Mouse (Mus musculus) megakaryocyte, embryonic 14.5 days (primary cell): ENCODE results near the gene Ppp1r3d. TPM values are rescaled to one million over a fixed set of nuclear protein-coding genes. Genes with fewer than 3 reads are reported as not detected.

Source experiments
- H3K27me3 ChIP-seq: replicated peaks from 2 replicates; pipeline ENCODE3; 2012; ENCODE audit warnings: inconsistent platforms
- H3K36me3 ChIP-seq: replicated peaks from 2 replicates; pipeline ENCODE3; 2012; ENCODE audit warnings: low read length, inconsistent platforms, mixed read lengths
- H3K4me1 ChIP-seq: 2 replicates; pipeline ENCODE4 v1.6.1; 2012; ENCODE audit warnings: inconsistent platforms
- H3K4me3 ChIP-seq: replicated peaks from 2 replicates; pipeline ENCODE3; 2012; ENCODE audit warnings: moderate library complexity, mild to moderate bottlenecking, inconsistent platforms
- H3K9me3 ChIP-seq: 2 replicates; pipeline ENCODE4 v1.6.1; 2012; ENCODE audit warnings: inconsistent platforms
- FLI1 ChIP-seq: IDR thresholded peaks from 2 replicates; pipeline ENCODE4 v1.6.1; 2012; ENCODE audit warnings: low read length, inconsistent platforms, mixed read lengths
- GATA1 ChIP-seq: IDR thresholded peaks from 3 replicates; pipeline ENCODE4 v1.6.1; 2012; ENCODE audit warnings: mixed read lengths, low read length, inconsistent platforms, borderline replicate concordance
- polyA plus RNA-seq: library from polyadenylated mRNA; stranded (reverse); fragments of >175 nt; gene quantifications from 2 replicates; pipeline ENCODE4 v1.2.3, GENCODE M21; 2012; ENCODE audit warnings: low replicate concordance; ENCODE audit not compliant: insufficient read depth

Gene Ppp1r3d
- polyA plus RNA-seq, 1 experiment, result 8.0 TPM

DNA sequence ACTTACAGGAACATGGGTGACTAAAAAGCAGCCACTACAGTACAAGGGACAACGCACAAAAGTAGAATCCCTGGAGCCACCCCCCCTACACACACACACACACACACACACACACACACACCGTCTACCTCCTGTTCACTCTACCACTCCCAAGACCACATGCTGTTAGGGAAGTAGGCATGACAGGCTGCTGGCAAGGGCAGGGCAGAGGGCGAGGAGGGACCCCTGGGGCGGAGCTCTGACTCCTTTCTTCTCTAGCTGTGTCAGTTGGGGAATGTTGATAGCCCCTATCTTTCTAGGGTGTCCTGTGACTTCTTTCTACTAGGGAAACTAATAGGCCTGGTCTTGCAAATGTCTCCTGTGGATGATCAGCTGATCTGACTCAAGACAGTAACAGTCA lies 2.7 kb upstream of the Ppp1r3d start:
- Histone ChIP-seq H3K4me1 (peaks cover 89% of the 10 kb centered on the region), H3K27me3 (peaks cover 9% of the 10 kb centered on the region), H3K36me3 (peaks cover 49% of the 10 kb centered on the region), H3K9me3 (no peaks in the 10 kb centered on the region), H3K4me3 (peak overlapping the region; percentile 87)
- TF ChIP-seq GATA1 (no peak), FLI1 (no peak)

DNA sequence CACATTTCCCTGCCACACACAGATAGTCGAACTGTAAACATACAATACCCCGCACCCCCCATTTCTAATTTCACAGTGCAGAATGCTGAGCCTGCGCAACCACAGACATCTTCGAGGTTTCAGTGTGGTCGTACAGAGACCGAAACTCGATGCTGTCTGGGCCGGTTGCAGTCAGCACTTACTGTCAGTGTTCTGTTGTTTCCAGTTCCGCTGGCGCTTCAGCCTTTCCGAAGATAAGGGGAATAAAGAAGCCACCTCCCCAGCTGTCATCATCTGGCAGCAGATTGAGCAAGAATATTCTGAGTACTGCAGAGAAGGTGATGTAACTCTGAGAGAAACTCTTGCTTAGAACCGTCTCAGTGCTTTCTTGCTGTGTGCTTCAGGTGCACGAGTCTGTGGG lies 2.2 kb upstream of the Ppp1r3d start:
- Histone ChIP-seq H3K9me3 (no peaks in the 10 kb centered on the region), H3K36me3 (peaks cover 47% of the 10 kb centered on the region), H3K27me3 (peaks cover 9% of the 10 kb centered on the region), H3K4me3 (peak overlapping the region; percentile 89), H3K4me1 (peaks cover 88% of the 10 kb centered on the region)
- no peak for TF ChIP-seq GATA1
- no peak for TF ChIP-seq FLI1

DNA sequence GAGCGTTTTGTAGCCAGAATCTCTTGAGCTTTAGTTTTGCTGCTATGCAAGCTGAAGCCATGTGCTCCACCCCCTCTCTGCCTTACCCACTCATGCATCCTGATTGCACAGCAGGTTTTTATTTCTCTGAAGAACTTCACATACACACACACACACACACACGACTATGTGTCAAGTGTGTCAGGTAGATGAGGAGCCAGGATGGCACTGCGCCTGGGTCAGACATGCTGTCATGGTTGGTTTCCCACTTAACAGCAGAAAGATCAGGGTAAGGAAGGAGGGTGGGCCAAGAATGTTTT lies 827 bp upstream of the Ppp1r3d start:
- Histone ChIP-seq H3K27me3 (peaks cover 9% of the 10 kb centered on the region), H3K9me3 (no peaks in the 10 kb centered on the region), H3K36me3 (peaks cover 34% of the 10 kb centered on the region), H3K4me1 (peaks cover 79% of the 10 kb centered on the region), H3K4me3 (peak overlapping the region; percentile 98)
- no peak for TF ChIP-seq FLI1
- TF ChIP-seq GATA1, result no peak

DNA sequence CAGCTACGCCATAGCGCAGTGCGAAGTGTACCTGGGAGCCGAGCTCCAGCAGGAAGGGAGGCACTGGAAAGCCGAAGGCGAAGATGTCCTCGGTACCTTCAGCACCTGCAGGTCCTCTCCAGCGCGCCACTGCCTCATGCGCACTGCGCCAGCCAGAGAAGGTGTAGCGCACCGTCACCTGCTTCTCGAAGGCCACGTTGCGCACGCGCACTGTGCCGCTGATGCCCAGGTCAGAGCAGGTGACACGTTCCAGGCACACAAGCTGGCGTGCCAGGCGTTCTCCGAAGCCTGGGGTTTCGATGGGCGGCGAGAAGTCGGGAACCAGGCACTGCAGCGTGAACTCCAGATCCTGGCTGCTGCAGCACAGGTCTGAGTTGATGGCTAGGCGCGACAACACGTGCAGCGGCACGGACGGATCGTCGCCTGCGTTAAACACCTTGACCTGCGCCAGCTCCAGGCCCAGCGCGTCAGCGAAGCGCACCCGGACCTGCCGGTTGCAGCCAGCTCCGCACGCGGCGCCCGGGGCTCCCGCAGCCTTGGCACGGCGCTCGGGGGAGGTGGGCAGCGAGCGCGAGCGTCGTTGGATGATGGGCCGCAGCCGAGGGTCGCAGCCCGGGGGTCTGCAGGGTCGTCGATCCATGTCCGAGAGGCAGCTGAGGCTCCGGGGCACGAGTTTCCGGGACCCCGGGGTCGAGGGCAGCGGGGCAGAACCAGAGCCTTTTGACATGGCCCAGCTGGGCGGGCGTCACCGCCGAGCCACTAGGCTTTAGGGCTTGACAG lies 601 bp downstream of the Ppp1r3d start:
- Histone ChIP-seq H3K9me3 (no peaks in the 10 kb centered on the region), H3K4me3 (peak overlapping the region; percentile 98)

DNA sequence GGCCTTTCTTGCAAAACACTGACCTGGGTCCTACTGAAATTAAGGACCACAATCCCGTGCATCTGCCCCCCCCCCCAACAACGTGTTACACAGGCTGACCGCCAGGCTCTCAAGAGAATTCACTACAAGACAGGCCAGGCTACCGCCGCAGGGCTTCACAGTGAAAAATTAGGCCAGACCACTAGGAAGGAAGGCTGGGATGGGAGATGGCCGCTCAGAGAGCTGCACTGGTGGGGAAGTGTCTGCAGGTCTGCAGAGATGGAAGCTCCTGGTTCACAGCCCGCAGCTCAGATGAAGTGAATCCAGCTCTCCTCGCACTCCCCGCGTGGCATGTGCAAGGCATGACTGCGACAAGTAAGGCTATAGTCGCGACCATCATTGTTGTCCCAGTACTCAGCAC lies 1.2 kb downstream of the Ppp1r3d start:
- H3K36me3 ChIP-seq, result peaks cover 14% of the 10 kb centered on the region
- H3K27me3 ChIP-seq, result peaks cover 9% of the 10 kb centered on the region
- no peak for TF ChIP-seq GATA1
- no peak for TF ChIP-seq FLI1
- H3K9me3 ChIP-seq, result no peaks in the 10 kb centered on the region
- peaks cover 64% of the 10 kb centered on the region for H3K4me1 ChIP-seq
- peak overlapping the region; percentile 98 for H3K4me3 ChIP-seq

More for the DNA sequence above, 601 bp downstream of the Ppp1r3d start:
- TF ChIP-seq FLI1 (no peak), GATA1 (no peak)
- Histone ChIP-seq H3K4me1 (peaks cover 69% of the 10 kb centered on the region), H3K36me3 (peaks cover 20% of the 10 kb centered on the region), H3K27me3 (peaks cover 9% of the 10 kb centered on the region)

DNA sequence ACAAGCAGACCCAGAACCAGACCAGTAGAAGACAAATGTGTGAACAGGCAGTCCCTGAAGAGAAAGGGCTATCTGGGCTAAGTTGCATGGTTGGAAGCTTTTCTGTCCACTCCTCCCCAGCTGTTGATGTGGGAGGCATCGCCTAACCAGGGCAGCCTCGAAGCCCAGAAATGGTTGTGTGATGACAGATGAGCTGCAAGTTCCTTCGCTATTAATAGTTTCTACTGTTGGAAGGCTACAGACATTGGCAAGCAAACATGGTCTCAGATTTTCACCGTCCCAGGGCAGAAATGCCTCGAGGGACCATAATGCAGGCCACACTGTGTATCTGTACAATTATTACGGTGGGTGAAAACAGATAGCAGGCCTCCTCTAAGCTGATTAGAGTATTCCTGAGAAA lies 1.7 kb downstream of the Ppp1r3d start:
- H3K4me1 ChIP-seq, result peaks cover 60% of the 10 kb centered on the region
- H3K36me3 ChIP-seq, result peaks cover 9% of the 10 kb centered on the region
- H3K9me3 ChIP-seq, result peaks cover 2% of the 10 kb centered on the region
- peak overlapping the region; percentile 65 for H3K4me3 ChIP-seq
- H3K27me3 ChIP-seq, result peaks cover 9% of the 10 kb centered on the region
- TF ChIP-seq GATA1 (no peak), FLI1 (no peak)

DNA sequence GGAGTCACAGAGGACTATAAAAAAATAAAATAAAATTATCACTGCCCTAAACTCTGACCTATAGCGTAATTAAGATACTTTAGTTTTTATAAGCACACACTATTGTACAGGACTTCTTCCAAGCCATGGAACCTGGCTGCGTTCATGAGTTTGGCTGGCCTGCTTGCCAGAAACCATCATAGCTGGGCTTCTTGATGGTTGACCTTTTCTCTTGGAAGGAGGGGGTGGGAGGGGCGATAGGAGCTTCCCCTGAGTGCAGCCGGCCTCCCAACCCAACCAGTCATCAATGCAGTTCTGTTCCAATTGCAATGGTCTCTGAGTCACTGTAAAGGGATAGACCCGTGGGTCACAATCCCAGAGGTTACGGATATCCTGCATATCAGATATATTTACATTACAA lies 4.0 kb downstream of the Ppp1r3d start:
- Histone ChIP-seq H3K27me3 (peaks cover 9% of the 10 kb centered on the region), H3K9me3 (peaks cover 11% of the 10 kb centered on the region), H3K4me3 (no peak overlapping the region), H3K36me3 (peaks cover 6% of the 10 kb centered on the region), H3K4me1 (peaks cover 43% of the 10 kb centered on the region)
- no peak for TF ChIP-seq FLI1
- no peak for TF ChIP-seq GATA1

DNA sequence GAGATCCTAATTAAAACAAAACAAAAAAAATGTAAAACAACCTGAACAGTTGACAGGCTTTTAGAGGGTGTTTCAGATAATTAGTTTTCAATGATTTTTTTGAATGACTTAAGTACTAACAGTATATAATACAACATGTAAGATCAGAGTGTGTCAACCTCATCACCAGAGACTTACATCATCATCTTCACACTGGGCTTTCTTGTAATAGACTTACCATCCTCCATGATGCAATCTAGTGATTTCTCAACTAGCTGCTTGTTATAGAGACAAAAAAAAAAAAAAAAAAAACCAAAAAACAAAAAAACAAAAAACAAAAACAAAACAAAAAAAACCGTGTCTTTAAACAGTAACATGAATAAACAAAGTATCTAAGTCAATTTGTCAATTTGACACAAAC lies 5.2 kb downstream of the Ppp1r3d start:
- peaks cover 6% of the 10 kb centered on the region for H3K36me3 ChIP-seq
- peaks cover 33% of the 10 kb centered on the region for H3K4me1 ChIP-seq
- TF ChIP-seq GATA1, result no peak
- no peak for TF ChIP-seq FLI1
- peaks cover 11% of the 10 kb centered on the region for H3K9me3 ChIP-seq
- peaks cover 9% of the 10 kb centered on the region for H3K27me3 ChIP-seq
- no peak overlapping the region for H3K4me3 ChIP-seq

DNA sequence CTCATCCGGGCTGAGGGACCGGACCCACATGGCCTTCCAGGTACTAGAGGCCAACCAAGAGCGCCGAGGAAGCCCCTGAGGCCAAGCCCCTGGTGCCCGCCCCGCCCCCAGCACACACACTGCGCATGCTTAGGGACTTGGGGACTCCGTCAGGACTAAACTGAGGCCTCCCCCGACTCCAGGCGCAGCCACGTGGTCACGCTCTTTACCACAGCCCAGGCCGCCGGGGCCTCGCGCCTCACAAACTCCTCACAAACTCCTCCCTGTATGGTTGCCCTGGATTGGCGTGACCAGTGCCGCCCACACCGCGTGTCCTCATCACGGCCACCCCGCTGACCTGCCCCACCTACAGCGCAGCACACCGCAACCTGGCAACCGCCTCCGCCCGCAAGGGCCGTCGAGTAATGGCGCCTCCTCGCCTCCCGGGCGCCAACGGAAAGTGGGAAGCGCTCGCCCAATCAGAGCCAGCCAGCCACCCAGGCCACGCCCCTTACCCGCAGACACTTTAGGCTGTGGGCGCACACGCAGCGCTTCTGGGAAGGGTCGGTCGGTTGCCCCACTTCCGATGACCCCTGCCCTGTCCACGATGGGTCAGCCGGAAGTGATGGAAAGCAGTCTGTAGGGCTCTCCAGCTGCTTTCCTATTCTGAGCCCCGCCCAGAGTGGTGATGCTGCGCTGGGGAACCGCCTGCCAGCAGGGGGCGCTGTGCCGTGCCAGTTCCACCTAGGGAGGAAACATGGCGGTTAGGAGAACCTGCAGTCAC lies 7.0 kb downstream of the Ppp1r3d start, which contains the start of gene Sycp2:
TSS of gene Sycp2 (minus strand) at position 633 of the 763 bp plus-strand sequence.
- H3K4me1 ChIP-seq, result peaks cover 16% of the 10 kb centered on the region
- no peaks in the 10 kb centered on the region for H3K27me3 ChIP-seq
- peaks cover 11% of the 10 kb centered on the region for H3K9me3 ChIP-seq
- H3K4me3 ChIP-seq, result peak within 1 kb of the TSS; percentile 46
- TF ChIP-seq GATA1, result no peak
- no peak for TF ChIP-seq FLI1
- no peaks in the 10 kb centered on the region for H3K36me3 ChIP-seq

Other genes starting within 250 kb of the Ppp1r3d start
- 0.03 TPM in 1 of 2 replicates, not detected in the other for gene Sycp2, start 6.8 kb downstream of the Ppp1r3d start, polyA plus RNA-seq
- 6.1 and 12.1 TPM in 2 replicates for gene Fam217b, start 52 bp upstream of the Ppp1r3d start, polyA plus RNA-seq
- gene Cdh26, start 16.1 kb upstream of the Ppp1r3d start, polyA plus RNA-seq, result not detected in 2 replicates